Mouse (Mus musculus) adrenal gland, adult 18-20 months (tissue): Measurements from ENCODE around the gene Coq5. TPM values are rescaled to one million over a fixed set of nuclear protein-coding genes. Genes with fewer than 3 reads are reported as not detected.
"Not testable (repeated sequence)": the region's sequence is repeated elsewhere in the genome, so short reads cannot be mapped to it uniquely, and the experiment has no call there.

Experiments used
- DNase-seq, 2 experiments: peaks; one replicate each; pipeline ENCODE4 v3.0.0; 2021 to 2022; ENCODE audit warnings: low spot score in 2 of 2
- total RNA-seq, 2 experiments: library from RNA; stranded (reverse); gene quantifications; 1 replicate in 1 of 2; 2 replicates in 1 of 2; pipeline ENCODE4 v1.2.3; 2021

Gene Coq5
- total RNA-seq, 2 experiments from 2014 or later = 58.6 to 75.8 TPM

GRCm38 (mm10) chr5:115302190-115302589, 22.7 kb downstream of the Coq5 start:
- not testable (repeated sequence) for DNase-seq

GRCm38 (mm10) chr5:115312354-115312753, 32.9 kb downstream of the Coq5 start:
- DNase-seq = no peak

- DNase-seq = no peak
Observed at GRCm38 (mm10) chr5:115312816-115313667, 33.6 kb downstream of the Coq5 start.

- no peak for DNase-seq
Observed at GRCm38 (mm10) chr5:115313668-115313943, 34.1 kb downstream of the Coq5 start.

GRCm38 (mm10) chr5:115316968-115317644, 37.6 kb downstream of the Coq5 start:
- DNase-seq = no peak

- DNase-seq = no peak
Observed at GRCm38 (mm10) chr5:115317645-115318328, 38.3 kb downstream of the Coq5 start.

GRCm38 (mm10) chr5:115319004-115319940, 39.8 kb downstream of the Coq5 start:
- DNase-seq = peak; percentile 56 to 69

- no peak for DNase-seq
Observed at GRCm38 (mm10) chr5:115326256-115326831, 46.9 kb downstream of the Coq5 start.

GRCm38 (mm10) chr5:115326875-115327609, 47.6 kb downstream of the Coq5 start, which contains the start of gene Srsf9:
Srsf9 (plus strand) TSS chr5:115327177.
- DNase-seq = peak; percentile 96 to 98

GRCm38 (mm10) chr5:115327610-115328548, 48.4 kb downstream of the Coq5 start:
- peak; percentile 38 to 48 for DNase-seq

- no peak for DNase-seq
Observed at GRCm38 (mm10) chr5:115330955-115331354, 51.5 kb downstream of the Coq5 start.

- DNase-seq = no peak
Observed at GRCm38 (mm10) chr5:115333626-115334025, 54.2 kb downstream of the Coq5 start.

GRCm38 (mm10) chr5:115340007-115340406, 60.5 kb downstream of the Coq5 start:
- no peak for DNase-seq

GRCm38 (mm10) chr5:115340577-115341313, 61.3 kb downstream of the Coq5 start, which contains the start of the genes Gatc and Triap1:
Gatc (minus strand) TSS chr5:115341178.
Triap1 (plus strand) TSS chr5:115341225.
- peak; percentile 90 for DNase-seq

- DNase-seq = no peak
Observed at GRCm38 (mm10) chr5:115341314-115342165, 62.1 kb downstream of the Coq5 start.
